Mouse (Mus musculus): ENCODE data around the gene Perm1. TPM values are rescaled to one million over a fixed set of nuclear protein-coding genes. Genes with fewer than 3 reads are reported as not detected.

Gene Perm1
- polyA plus RNA-seq, 1 experiment from 2014 or later: 10.8 TPM

- WGBS: 70% methylated on average over 5 of the region's 5 CpGs
- Histone ChIP-seq H3K9ac (0 out of 2 replicates have a peak overlapping the region, but pooled peaks have one; percentile 11), H3K4me2 (no peak overlapping the region), H3K9me3 (replicated peaks) (no peaks in the 10 kb centered on the region), H3K4me3 (no peak overlapping the region), H3K27ac (peak overlapping the region; percentile 43; the same call in 1 of the 2 replicates), H3K36me3 (peaks cover 5% of the 10 kb centered on the region; the same call in 1 of the 2 replicates), H3K4me1 (replicated peaks) (peaks cover 73% of the 10 kb centered on the region), H3K27me3 (no peaks in the 10 kb centered on the region)
- ATAC-seq (replicated peaks; ENCODE audit: insufficient number of reproducible peaks, insufficient read depth, low FRiP score, low read depth): no peak
Measured at GRCm38 (mm10) chr4:156188162-156188810, 27.4 kb upstream of the Perm1 start.

DNA sequence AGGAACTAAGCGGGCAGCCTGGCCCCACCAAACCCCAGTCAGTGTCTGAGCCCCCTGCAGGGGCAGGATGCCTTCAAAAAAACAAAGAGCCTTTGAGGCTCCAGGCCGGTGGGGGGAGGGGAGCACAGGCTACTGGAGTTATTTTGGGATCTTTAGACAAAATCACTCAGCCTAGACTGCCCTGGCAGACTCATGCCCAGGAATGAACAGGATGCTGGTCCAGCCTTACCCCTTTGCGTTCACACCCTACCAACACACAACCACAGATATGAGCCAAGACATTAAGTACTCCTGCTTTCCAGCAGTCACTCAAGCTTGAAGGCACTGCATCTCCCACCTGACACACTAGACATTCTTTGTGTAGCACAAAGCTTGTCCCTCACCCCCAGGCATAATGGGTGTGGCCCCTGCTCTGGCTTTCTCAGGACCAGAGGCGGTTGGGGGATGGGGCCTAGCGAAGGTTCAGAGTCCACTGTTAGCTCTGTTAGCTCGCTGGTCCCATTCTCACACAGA is 26.8 kb upstream of the Perm1 start:
- Histone ChIP-seq H3K9me3 (replicated peaks) (no peaks in the 10 kb centered on the region), H3K9ac (0 out of 2 replicates have a peak overlapping the region, but pooled peaks have one; percentile 11), H3K27ac (peak overlapping the region; percentile 43), H3K4me2 (peak overlapping the region; percentile 14; the same call in 1 of the 2 replicates), H3K4me1 (replicated peaks) (peaks cover 78% of the 10 kb centered on the region), H3K36me3 (peaks cover 5% of the 10 kb centered on the region; the same call in 1 of the 2 replicates), H3K4me3 (no peak overlapping the region), H3K27me3 (no peaks in the 10 kb centered on the region)
- 32% methylated on average over 6 of the region's 6 CpGs for WGBS
- ATAC-seq (replicated peaks; ENCODE audit: insufficient number of reproducible peaks, insufficient read depth, low FRiP score, low read depth): no peak; the same call in 1 of the 2 replicates

DNA sequence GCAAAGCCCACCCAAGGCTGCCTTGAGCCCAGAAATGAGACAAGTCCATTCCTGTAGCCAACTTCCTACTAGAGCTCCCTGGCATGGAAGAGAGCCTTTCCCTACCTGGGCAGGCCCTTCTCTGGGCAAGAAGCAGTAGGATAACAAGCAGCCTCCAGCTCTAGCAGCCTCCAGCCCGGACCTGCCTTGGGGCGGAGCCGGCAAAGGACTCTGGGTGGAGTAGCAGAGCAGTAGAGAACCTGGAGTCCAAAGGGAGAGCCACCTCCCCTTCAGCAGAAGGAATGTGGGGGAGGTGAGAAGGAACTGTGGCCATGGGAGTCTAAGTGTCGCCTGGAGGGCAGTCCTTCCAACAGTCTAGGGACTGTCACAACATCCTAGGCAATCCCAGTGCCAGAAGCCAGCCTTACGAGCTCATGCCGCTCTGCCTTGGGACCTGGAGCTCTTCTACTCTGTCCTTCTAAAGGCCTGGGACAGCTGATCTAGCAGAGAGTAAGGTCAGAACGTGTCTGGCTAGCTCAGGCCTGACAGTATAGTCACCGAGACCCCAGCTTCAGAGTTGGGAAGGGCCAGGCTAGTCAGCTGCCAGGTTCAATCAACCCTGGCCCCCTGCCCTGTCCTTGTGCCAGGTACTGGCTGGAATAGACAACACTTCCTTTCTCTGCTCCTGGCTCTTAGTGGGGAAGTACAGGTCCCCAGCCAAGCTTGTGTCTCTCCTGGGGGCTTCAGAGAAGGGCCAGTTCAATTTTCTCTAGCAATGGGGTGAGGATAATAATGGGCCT is 23.1 kb upstream of the Perm1 start:
- Histone ChIP-seq H3K9me3 (replicated peaks) (no peaks in the 10 kb centered on the region), H3K4me3 (no peak overlapping the region), H3K4me2 (no peak overlapping the region), H3K4me1 (replicated peaks) (peaks cover 70% of the 10 kb centered on the region), H3K9ac (no peak overlapping the region), H3K27me3 (no peaks in the 10 kb centered on the region), H3K36me3 (peaks cover 8% of the 10 kb centered on the region; the same call in 1 of the 2 replicates), H3K27ac (peak overlapping the region; percentile 62)
- ATAC-seq (replicated peaks; ENCODE audit: insufficient number of reproducible peaks, insufficient read depth, low FRiP score, low read depth): no peak
- WGBS: 38% methylated on average over 8 of the region's 8 CpGs

DNA sequence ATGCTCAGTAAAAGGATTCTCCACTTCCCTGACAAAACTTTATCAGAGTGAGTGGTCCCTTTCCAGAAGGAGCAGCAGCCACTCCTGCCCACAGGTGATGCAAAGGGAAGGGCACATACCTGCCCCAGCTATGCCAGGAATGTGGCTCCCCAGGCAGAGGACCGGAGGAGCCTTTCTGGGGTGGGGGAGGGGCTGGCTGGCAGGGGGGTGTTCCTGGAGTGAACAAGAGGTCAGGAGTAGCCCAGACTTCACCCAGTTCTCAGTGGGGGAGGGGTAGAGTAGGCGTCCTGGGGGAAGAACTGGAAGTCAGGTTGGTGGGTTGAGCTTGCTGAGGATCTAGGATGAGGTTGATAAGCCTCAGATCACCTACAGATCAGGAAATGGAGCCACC is 22.5 kb upstream of the Perm1 start:
- Histone ChIP-seq H3K36me3 (peaks cover 8% of the 10 kb centered on the region; the same call in 1 of the 2 replicates), H3K4me1 (replicated peaks) (peaks cover 68% of the 10 kb centered on the region), H3K4me2 (no peak overlapping the region), H3K27me3 (no peaks in the 10 kb centered on the region), H3K9ac (no peak overlapping the region), H3K9me3 (replicated peaks) (no peaks in the 10 kb centered on the region), H3K27ac (peak overlapping the region; percentile 62), H3K4me3 (no peak overlapping the region)
- WGBS: 29% methylated on average over 2 of the region's 2 CpGs
- no peak for ATAC-seq (replicated peaks; ENCODE audit: insufficient number of reproducible peaks, insufficient read depth, low FRiP score, low read depth)

GRCm38 (mm10) chr4:156193906-156194305 is 21.8 kb upstream of the Perm1 start:
- Histone ChIP-seq H3K9me3 (replicated peaks) (no peaks in the 10 kb centered on the region), H3K9ac (no peak overlapping the region), H3K4me1 (replicated peaks) (peaks cover 60% of the 10 kb centered on the region), H3K27me3 (no peaks in the 10 kb centered on the region), H3K36me3 (peaks cover 8% of the 10 kb centered on the region; the same call in 1 of the 2 replicates), H3K27ac (no peak overlapping the region), H3K4me2 (no peak overlapping the region), H3K4me3 (no peak overlapping the region)
- ATAC-seq (replicated peaks; ENCODE audit: insufficient number of reproducible peaks, insufficient read depth, low FRiP score, low read depth): no peak
- WGBS: 76% methylated on average over 5 of the region's 5 CpGs

GRCm38 (mm10) chr4:156194346-156194745 is 21.3 kb upstream of the Perm1 start:
- H3K4me1 ChIP-seq (replicated peaks): peaks cover 56% of the 10 kb centered on the region
- H3K36me3 ChIP-seq: peaks cover 8% of the 10 kb centered on the region; the same call in 1 of the 2 replicates
- no peak overlapping the region for H3K4me2 ChIP-seq
- WGBS: 58% methylated on average over 6 of the region's 6 CpGs
- H3K9ac ChIP-seq: no peak overlapping the region
- no peak overlapping the region for H3K27ac ChIP-seq
- H3K27me3 ChIP-seq: no peaks in the 10 kb centered on the region
- H3K4me3 ChIP-seq: no peak overlapping the region
- ATAC-seq (replicated peaks; ENCODE audit: insufficient number of reproducible peaks, insufficient read depth, low FRiP score, low read depth): no peak
- no peaks in the 10 kb centered on the region for H3K9me3 ChIP-seq (replicated peaks)

- H3K4me1 ChIP-seq (replicated peaks): peaks cover 43% of the 10 kb centered on the region
- peak overlapping the region; percentile 97 for H3K4me2 ChIP-seq
- peak overlapping the region; percentile 79 for H3K4me3 ChIP-seq
- H3K27ac ChIP-seq: peak overlapping the region; percentile 72
- H3K9ac ChIP-seq: peak overlapping the region; percentile 88
- ATAC-seq (replicated peaks; ENCODE audit: insufficient number of reproducible peaks, insufficient read depth, low FRiP score, low read depth): no peak
- 3% methylated on average over 35 of the region's 35 CpGs for WGBS
- H3K9me3 ChIP-seq (replicated peaks): no peaks in the 10 kb centered on the region
- H3K36me3 ChIP-seq: 0 out of 2 replicates have a peak, but pooled peaks cover 8% of the 10 kb centered on the region
- no peaks in the 10 kb centered on the region for H3K27me3 ChIP-seq
Measured at GRCm38 (mm10) chr4:156195927-156196870, 19.5 kb upstream of the Perm1 start.

- no peaks in the 10 kb centered on the region for H3K27me3 ChIP-seq
- H3K4me2 ChIP-seq: peak within 1 kb of the TSS; percentile 97
- peak within 1 kb of the TSS; percentile 88 for H3K9ac ChIP-seq
- no peaks in the 10 kb centered on the region for H3K9me3 ChIP-seq (replicated peaks)
- H3K4me1 ChIP-seq (replicated peaks): peaks cover 43% of the 10 kb centered on the region
- peak; percentile 85 for ATAC-seq (replicated peaks; ENCODE audit: insufficient number of reproducible peaks, insufficient read depth, low FRiP score, low read depth)
- 1% methylated on average over 36 of the region's 88 CpGs for WGBS
- peak within 1 kb of the TSS; percentile 79 for H3K4me3 ChIP-seq
- peak within 1 kb of the TSS; percentile 95 for H3K27ac ChIP-seq
- 0 out of 2 replicates have a peak, but pooled peaks cover 6% of the 10 kb centered on the region for H3K36me3 ChIP-seq
Measured at GRCm38 (mm10) chr4:156197131-156197828, 18.4 kb upstream of the Perm1 start, which contains the start of gene Agrn. Gene Agrn, minus strand, starts transcription at chr4:156197488.

DNA sequence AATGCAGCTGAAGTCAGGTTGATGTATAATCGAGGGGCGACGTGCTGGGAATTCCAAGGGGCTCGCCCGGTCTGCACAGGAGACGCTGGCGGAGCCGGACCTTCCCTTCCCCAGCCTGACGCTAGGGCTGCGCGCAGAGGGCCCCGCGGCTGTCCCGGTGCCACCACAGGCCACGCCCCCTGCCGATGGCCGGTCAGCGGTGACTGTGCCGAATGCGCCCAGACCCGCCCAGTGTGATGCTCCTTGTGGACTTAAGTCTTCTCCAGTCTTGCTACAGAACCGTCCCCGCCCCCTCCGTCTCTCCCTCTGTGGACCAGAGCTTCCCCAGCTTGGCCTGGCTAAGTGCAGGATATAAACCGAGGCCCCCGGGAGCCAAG is 17.9 kb upstream of the Perm1 start:
- H3K4me3 ChIP-seq: peak overlapping the region; percentile 79
- peak overlapping the region; percentile 72 for H3K4me2 ChIP-seq
- no peaks in the 10 kb centered on the region for H3K27me3 ChIP-seq
- H3K9ac ChIP-seq: peak overlapping the region; percentile 67
- no peaks in the 10 kb centered on the region for H3K9me3 ChIP-seq (replicated peaks)
- H3K36me3 ChIP-seq: 0 out of 2 replicates have a peak, but pooled peaks cover 3% of the 10 kb centered on the region
- ATAC-seq (replicated peaks; ENCODE audit: insufficient number of reproducible peaks, insufficient read depth, low FRiP score, low read depth): peak; percentile 90
- peak overlapping the region; percentile 95 for H3K27ac ChIP-seq
- WGBS: under 1% methylated on average over 26 of the region's 26 CpGs
- peaks cover 43% of the 10 kb centered on the region for H3K4me1 ChIP-seq (replicated peaks)
